Mouse (Mus musculus) gastrocnemius, adult 2 months (tissue): ENCODE measurements around the gene Clcn2. TPM values are rescaled to one million over a fixed set of nuclear protein-coding genes. Genes with fewer than 3 reads are reported as not detected.
A peak's percentile ranks its signal among the peaks of the same experiment; 100 is the strongest.

ENCODE experiments used
- DNase-seq: peaks from one replicate; pipeline ENCODE4 v3.0.0; 2022
- H3K27ac ChIP-seq: fragments of 200-600 bp; 2 replicates; pipeline ENCODE4 v1.8.1; 2022; ENCODE audit warnings: mild to moderate bottlenecking
- H3K4me3 ChIP-seq: fragments of 200-600 bp; 2 replicates; pipeline ENCODE4 v1.8.1; 2022; ENCODE audit warnings: mild to moderate bottlenecking, moderate library complexity
- CTCF ChIP-seq: fragments of 200-600 bp; IDR thresholded peaks from 2 replicates; pipeline ENCODE4 v1.8.1; 2022; ENCODE audit warnings: antibody characterized with exemption, mild to moderate bottlenecking, moderate library complexity
- intact Hi-C: fragments of 180-260 bp; cut with DNase I; formaldehyde crosslinking; loops from one replicate; pipeline ENCODE4 v1.15.1; 2025
- total RNA-seq, 2 experiments: library from RNA; stranded (reverse); gene quantifications; 2 replicates each; pipeline ENCODE4 v1.2.3; 2021

The Clcn2 gene
- total RNA-seq, 2 experiments from 2014 or later: 0.89 to 1.0 TPM

DNA sequence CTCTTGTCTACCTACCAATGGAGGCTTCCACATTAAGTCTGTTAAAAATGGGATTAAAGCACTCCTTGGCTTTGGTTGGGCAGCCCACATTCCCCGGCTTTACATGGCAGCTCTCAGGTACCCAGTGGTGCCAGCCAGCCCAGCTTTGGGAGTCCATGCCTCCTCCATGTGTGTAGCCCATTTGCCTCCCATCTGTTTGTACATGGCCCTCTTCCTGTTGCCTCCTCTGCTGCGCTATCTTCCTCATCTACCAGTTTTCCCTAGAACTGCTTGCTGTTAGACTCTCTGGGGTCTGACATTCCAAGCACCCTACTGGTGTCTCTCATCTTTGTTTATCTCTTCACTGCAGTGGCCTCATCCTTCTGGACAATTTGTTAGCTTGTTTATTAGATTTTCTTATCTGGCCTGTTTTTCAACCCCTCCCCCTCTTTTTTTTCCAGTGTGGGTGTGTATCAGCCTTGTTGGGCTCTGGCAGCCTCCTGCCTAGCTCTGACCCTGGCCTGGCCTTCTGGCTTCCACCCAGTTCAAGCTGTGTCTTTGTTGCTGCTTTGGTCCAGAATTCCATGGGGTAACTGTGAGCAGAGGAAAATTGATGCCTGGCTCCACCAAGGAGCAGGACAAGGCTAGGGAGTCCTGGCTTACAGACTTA, 11.0 kb downstream of the Clcn2 start:
- TF ChIP-seq CTCF: no peak
- intact Hi-C loops: no loop called here

DNA sequence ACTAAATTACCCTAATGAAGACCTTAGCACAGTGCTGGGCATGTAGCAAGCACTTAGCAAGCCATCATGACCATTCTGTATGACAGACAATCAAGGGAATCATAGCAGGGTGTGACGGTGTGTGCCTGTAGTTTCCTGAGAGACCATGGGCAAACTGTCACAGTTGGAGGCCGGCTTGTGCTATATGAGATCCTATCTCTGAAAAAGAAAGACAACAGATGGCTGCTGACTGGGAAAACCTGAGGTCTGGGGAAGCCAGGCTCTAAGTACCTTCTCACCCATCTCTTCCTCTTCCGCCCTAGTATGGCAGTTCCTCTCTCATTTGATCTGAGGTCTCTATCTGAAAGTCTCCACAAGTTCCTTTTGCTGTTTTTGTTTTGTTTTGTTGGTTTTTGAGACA, 11.8 kb downstream of the Clcn2 start:
- Histone ChIP-seq H3K27ac (no peak overlapping the region), H3K4me3 (no peak overlapping the region)
- no peak for TF ChIP-seq CTCF
- DNase-seq: no peak
- intact Hi-C loops: no loop called here

More for the DNA sequence above, 11.0 kb downstream of the Clcn2 start:
- DNase-seq: peak; percentile 49
- Histone ChIP-seq H3K4me3 (no peak overlapping the region), H3K27ac (peak overlapping the region; percentile 31; the same call in 1 of the 2 replicates)

DNA sequence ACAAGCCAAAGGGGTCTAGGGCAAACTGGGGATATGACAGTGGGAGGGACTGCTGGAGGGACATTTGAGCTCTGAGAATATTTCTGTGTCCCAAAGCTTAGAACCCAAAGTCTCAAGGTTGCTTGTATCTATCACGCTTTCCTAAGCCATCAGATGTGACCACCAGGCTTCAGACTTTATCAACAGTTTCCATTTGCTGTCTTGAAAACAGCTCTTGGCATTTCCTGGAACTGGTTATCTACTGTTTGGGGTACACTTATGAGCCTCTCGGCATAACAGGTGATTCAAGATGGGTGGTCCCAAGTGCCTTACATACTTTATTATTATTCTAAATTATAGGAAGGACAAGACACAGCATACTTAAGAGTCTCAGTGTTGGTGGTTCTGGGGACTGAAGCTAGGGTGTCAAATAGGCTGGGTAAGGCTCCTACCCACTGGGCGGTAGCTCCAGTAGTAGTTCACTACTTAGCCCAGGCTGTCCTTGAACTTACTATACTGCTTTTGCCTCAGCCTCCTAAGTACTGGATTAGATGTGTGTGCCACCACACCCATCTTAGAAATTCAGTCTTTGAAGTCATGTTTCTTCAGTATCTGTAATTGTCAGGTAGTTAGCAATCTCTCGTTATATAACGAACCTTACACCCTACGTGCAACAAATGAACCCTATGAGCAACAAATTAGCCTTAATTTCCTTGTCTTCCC, 13.7 kb downstream of the Clcn2 start:
- Histone ChIP-seq H3K4me3 (no peak overlapping the region), H3K27ac (no peak overlapping the region)
- no peak for TF ChIP-seq CTCF
- intact Hi-C loops: no loop called here
- no peak for DNase-seq

DNA sequence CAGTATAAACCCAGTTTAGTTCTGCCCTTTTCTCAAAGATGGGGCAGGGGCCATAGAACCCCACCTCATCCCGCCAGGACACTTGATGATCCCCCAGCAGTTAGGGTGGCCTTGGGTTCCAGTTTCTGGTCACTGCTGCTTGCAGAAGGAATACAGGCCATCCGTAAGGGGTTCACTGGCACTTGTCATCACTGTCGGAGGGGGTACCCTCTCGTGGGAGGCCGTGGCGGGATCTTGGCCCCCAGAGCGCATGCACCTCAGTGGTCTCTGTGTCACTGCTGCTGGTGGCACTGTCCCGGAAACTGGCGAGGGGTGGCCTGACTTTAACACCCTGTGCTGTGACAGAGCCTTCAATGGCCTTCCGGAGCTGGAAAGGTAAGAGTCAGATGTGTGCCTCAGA, 14.5 kb downstream of the Clcn2 start:
- intact Hi-C loops: no loop called here
- no peak overlapping the region for H3K4me3 ChIP-seq
- no peak for TF ChIP-seq CTCF
- no peak for DNase-seq
- H3K27ac ChIP-seq: no peak overlapping the region

DNA sequence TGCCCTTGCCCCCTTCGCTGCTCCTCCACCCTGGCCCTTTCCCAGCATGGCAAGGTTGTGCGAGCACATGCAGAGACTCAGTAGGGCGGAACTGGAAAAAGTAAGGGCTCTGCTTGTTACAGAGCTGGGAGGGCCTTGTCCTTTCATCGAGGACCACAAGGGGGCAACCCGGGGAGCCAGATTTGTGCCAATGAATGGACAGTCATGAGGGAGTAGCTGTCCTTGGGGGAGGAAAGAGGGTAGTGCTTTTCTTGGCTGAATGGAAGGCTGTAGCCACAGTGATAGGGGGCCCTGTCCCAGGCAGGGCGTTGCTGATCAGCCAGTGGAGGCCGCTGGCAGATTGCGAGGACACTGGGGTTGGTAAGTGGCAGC, 15.0 kb downstream of the Clcn2 start:
- intact Hi-C loops: no loop called here
- DNase-seq: peak; percentile 65
- Histone ChIP-seq H3K4me3 (no peak overlapping the region), H3K27ac (no peak overlapping the region)
- peak; percentile 63 for TF ChIP-seq CTCF

DNA sequence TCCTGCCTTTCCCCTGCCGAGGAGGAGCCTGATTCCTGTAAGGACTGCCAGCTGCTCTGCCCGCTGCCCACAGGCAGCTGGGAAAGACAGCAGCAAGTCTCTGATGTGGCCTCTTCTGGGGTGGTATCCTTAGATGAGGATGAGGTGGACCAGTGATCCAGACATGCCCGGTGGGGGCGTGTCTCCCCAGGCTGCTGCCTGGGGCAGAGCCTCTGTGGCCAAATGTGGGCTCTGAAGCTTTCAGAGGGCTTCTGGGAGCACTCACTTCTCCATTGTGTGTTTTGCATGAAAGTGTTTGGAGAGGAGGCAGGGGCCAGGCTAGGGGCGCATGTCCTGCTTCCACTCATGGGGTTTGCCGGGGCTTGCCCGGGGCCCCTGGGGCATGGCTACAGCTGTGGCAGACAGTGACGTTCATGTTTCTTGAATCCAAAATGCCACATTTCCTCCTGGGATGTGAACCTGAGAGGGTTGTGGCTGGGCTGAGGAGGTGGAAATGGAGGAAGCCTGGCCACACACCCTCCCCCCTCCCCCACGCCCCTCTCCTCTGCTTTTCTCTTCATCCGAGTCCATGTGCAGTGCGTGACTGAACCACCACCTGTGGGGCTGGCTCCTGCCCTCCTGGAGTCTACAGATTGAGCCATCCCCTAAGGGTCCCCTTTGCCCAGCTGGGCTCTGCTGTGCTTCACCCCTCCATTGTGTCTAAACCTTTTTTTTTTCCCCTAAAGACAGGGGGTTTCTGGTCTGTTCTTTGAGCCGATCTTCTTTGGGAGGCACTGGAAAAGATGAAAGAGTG, 15.6 kb downstream of the Clcn2 start:
- intact Hi-C loops: no loop called here
- DNase-seq: no peak
- TF ChIP-seq CTCF: no peak
- H3K27ac ChIP-seq: no peak overlapping the region
- no peak overlapping the region for H3K4me3 ChIP-seq

DNA sequence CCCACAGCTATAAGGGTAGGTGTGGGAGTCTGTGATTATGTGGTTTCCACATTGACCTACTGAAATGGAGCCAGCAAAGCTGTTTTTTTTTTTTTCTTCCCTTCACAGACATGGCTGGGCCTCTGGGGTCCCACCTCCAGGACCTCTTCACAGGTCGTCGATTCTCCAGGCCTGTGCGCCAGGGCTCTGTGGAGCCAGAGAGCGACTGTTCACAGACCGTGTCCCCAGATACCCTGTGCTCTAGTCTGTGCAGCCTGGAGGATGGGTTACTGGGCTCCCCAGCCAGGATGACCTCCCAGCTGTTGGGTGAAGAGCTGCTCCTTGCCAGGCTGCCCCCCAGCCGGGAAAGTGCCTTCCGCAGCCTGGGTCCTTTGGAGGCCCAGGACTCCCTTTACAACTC, 16.2 kb downstream of the Clcn2 start:
- DNase-seq: no peak
- intact Hi-C loops: no loop called here
- H3K4me3 ChIP-seq: no peak overlapping the region
- no peak for TF ChIP-seq CTCF
- H3K27ac ChIP-seq: no peak overlapping the region

DNA sequence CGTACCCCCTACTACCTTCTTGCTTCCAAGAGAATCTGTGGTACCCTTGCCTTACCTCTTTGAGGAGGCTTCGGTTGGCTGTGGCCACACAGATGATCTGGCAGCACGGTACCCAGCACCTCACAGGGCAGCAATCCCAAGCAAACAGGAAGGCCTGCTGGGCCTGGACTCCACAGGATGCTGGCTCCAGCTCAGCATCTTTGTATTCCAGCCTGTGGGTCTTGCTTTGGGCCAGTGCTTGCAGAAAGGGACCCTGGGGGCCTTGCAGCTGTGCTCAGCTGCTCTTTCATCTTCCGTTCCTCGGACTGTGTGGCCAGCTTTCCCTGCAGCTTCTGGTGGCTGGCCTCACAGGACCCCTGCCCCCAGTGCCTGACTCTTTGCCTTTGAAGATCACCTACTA, 17.5 kb downstream of the Clcn2 start:
- Histone ChIP-seq H3K27ac (no peak overlapping the region), H3K4me3 (no peak overlapping the region)
- no peak for DNase-seq
- intact Hi-C loops: no loop called here
- TF ChIP-seq CTCF: no peak

DNA sequence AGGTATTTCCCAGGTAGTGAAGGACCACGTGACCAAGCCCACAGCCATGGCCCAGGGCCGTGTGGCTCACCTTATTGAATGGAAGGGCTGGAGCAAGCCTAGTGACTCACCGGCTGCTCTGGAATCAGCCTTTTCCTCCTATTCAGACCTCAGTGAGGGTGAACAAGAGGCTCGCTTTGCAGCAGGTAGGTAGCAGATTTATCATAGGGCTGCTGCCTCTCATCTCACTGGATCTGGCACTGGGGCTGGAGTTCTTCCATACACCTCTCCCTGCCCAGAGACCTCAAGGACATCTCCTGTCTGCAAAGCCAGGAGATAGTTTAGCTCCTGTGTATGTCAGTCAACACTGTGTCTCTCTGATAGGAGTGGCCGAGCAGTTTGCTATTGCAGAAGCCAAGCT, 18.3 kb downstream of the Clcn2 start:
- intact Hi-C loops: no loop called here
- Histone ChIP-seq H3K4me3 (no peak overlapping the region), H3K27ac (no peak overlapping the region)
- DNase-seq: no peak
- no peak for TF ChIP-seq CTCF

DNA sequence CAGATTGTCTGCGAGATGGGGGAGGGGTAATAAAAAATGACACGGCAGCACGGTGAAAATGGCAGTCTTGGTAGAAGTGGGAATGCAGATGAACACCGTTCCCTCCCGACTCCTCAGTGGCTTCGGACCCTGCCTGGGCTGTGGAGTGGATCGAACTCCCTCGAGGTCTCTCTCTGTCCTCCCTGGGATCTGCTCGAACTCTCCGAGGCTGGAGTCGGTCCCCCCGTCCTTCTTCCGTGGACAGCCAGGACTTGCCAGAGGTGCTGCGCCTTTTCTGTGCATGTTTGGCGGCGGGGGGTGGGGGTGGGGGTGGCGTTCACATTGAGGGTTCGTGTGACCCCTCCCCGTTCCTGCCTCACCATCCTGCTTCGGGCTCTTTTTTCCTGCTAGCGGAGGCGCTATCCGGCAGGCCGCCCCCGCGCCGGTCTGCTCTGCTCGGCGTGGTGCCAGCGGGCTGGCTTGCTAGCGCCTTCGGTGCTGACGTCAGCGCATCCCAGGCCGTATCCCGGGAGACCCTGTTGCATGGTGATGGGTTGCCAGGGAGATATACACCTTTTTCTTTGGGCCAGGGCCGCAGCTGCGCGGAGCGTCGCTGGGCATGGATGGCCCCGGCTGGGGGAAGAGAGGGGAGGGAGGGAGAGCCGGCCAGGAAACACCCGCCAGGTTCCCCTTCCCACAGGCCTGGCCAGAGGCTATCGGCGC, 21.8 kb downstream of the Clcn2 start:
- H3K27ac ChIP-seq: peak overlapping the region; percentile 95
- peak; percentile 90 for DNase-seq
- intact Hi-C loops: no loop called here
- no peak for TF ChIP-seq CTCF
- H3K4me3 ChIP-seq: peak overlapping the region; percentile 75

DNA sequence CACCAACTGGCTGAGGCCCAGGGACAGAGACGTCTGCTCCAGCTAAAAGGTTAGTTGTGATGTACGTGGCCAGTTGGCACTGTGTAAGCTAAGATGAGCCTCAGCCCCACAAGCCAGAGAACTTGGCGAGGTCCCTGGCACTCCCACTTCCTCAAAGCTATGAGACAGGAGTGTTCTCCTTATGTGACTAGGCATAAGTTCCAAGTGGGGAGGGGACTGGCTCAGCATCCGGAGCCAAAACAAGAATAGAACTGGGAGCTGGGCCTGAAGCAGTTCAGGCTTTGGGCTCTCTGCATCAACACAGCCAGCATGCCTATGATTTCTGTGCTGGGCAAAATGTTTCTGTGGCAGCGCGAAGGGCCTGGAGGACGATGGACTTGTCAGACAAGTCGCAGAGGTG, 22.8 kb downstream of the Clcn2 start:
- Histone ChIP-seq H3K4me3 (peak overlapping the region; percentile 75), H3K27ac (peak overlapping the region; percentile 95)
- intact Hi-C loops: no loop called here
- DNase-seq: peak; percentile 88
- TF ChIP-seq CTCF: no peak

DNA sequence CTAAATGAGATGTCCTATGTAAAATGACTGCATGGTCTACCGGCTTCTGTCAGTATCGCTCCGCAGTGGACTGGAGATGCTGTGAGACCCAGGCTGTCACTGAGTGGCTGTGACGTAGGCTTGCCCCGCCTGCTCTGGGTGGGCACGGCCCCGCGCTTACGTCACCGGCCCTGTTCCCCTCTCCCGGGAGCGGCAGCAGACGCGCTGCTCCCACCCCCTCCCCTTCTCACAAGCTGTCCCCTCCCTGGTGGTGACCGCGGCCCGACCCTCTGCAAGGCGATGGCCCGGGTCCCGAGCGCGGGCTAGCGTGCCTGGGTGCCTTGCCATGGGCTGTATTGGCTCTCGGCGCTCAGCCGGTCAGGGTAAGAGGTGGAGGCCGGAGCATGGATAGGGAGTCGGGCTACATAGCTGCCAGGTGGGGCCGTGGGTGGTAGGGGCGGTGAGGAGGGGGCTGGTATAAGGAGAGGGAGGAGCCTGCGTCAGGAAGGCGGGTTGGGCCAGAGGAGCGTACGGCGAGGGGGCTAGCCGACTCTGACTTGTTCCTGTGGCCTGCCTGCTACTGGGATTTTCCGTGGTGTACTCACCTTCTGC, 24.3 kb downstream of the Clcn2 start, which contains the start of gene Fam131a:
Gene Fam131a, plus strand, starts transcription at position 131 of the 591 bp plus-strand sequence.
- TF ChIP-seq CTCF: no peak
- H3K4me3 ChIP-seq: peak within 1 kb of the TSS; percentile 75
- peak within 1 kb of the TSS; percentile 95 for H3K27ac ChIP-seq
- peak; percentile 94 for DNase-seq
- intact Hi-C loops: loop anchor here (2.0 kb wide), 1 partner anchor 14 kb away; no protein-coding TSS in a partner anchor
